Mouse (Mus musculus): Measurements from ENCODE around the gene Myadm. TPM values are rescaled to one million over a fixed set of nuclear protein-coding genes. Genes with fewer than 3 reads are reported as not detected.
A peak's percentile ranks its signal among the peaks of the same experiment; 100 is the strongest.
"Not testable (repeated sequence)": the region's sequence is repeated elsewhere in the genome, so short reads cannot be mapped to it uniquely, and the experiment has no call there.

Gene Myadm
- total RNA-seq (2014; fragmentation: Nextera tagmentation) = 14.0 TPM in 2 replicates
- 3.2 and 3.7 TPM in 2 replicates for total RNA-seq (2017)

DNA sequence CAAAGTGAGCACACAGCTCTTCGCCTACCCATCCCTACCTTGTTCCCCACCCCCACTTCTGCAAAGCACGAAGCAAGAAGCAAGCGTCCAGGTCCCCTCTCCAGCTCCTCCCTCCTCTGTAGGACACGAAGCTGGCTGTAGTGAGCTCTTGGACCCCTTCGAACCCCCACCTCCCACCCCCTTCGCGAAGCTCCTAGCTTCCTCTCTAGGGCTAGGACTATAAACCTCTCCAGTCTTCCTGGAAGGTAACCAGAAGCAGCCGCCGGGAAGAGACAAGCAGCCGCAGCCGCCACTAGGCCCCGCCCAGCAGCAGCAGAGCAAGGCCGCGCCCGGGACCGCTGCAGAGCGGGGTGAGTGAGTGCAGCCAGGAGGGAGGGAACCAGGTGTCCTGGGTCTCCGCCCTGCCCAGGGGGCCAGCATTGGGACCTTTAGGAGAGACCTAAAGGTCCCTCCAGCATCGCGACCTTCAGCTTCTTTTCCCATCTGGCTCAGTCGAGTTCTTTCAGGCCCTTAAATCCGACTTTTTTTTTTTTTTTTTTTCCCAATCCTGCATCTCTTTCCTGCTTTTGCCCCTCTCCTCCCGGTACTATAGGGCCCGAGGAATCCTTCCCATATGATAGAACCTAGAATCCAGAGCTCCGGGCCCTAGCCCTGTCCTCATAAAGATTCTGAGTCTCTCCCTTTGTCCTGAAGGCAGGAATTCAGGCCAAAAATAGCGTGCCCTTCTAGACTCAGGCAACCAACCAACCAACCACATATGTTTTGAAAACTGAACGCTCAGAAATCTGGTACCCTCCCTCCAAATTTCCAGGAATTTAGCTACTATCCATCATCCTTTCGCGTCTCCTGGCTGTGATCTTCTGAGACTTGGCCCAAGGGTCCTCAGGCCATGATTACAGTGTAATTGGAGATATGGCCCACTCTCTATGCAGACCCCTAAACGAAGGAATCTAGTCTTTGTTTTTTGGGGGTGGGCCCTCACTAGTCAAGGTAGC, at the start of gene Myadm, which contains the start of gene Prkcg:
Gene Myadm, plus strand, starts transcription at position 105 of the 995 bp plus-strand sequence.
Gene Prkcg, plus strand, starts transcription at position 204 of the 995 bp plus-strand sequence.
- peak; percentile 44 for ATAC-seq (replicated peaks; ENCODE audit: poor library complexity, severe bottlenecking)

DNA sequence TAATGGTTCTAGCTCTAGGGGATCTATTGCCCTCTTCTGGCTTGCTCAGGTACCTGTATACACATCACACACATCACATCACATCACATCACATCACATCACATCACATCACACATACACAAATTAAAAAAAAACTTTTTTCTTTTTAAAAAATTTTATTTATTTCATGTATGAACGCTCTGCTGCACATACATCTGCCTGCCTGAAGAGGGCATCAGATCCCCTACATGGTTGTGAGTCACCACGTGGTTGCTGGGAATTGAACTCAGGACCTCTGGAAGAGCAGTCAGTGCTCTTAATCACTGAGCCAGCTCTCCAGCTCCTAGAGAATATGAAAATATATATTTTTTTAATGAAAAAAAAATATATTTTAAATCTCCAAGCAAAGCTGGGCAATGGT, 49.7 kb upstream of the Myadm start:
- no peak for ATAC-seq (replicated peaks; ENCODE audit: poor library complexity, severe bottlenecking)

DNA sequence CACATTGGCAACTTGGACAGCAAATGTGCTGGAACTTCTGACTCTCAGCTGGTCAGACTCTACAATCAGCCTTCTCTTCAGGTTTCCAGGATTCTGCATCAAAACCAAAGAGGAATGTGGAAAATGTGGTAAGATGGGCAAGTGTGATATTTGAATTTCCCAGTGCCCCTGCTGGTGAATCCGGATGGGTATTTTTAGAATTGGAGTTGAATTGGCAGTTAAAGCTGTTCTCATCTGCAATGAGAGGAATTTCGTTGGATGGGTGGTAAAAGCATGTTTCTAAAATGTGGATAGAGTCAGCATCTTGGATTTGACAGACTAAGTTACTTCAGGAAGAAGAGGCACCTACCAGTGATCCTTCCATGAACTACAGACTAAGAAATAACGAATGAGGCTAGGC, 28.2 kb upstream of the Myadm start:
- ATAC-seq (replicated peaks; ENCODE audit: poor library complexity, severe bottlenecking) = no peak

DNA sequence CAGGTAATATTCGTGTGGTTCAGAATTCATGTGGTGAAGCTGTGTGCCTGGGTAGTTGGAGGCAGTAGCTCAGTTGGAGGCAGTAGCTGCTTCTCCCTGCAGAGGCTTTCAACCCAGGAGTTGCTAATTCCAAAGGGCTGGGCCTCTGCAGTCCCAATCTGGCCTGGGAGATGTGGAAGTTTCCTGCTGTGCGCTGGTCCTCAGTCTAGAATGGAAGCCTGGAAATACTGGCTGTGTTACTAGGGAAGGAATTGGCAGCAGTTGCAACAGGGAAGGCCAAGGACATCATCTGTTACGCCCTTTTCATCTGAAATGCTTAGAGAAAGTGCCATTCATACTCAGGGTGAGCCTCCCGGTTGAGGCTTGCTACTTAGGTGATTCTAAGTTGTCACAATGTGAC, 27.4 kb upstream of the Myadm start:
- no peak for ATAC-seq (replicated peaks; ENCODE audit: poor library complexity, severe bottlenecking)

DNA sequence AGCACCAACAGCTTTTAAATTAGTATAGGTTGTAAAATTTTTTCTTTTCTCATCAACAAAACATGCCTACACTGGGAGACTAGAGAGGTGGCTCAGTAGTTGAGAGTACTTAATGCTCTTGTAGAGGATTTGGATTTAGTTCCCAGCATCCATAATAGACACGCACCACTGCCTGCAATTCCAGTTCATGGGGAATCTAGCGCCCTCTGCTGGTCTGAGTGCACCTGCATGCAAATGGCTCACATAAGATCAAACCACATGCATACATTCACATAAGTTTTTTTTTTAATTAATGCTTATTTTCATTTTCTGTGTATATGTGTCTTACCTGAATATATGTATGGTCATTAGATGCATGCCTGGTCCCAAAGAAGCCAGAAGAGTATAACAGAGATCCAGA, 26.1 kb upstream of the Myadm start:
- peak; percentile 56; the same call in 1 of the 2 replicates for ATAC-seq (replicated peaks; ENCODE audit: poor library complexity, severe bottlenecking)

DNA sequence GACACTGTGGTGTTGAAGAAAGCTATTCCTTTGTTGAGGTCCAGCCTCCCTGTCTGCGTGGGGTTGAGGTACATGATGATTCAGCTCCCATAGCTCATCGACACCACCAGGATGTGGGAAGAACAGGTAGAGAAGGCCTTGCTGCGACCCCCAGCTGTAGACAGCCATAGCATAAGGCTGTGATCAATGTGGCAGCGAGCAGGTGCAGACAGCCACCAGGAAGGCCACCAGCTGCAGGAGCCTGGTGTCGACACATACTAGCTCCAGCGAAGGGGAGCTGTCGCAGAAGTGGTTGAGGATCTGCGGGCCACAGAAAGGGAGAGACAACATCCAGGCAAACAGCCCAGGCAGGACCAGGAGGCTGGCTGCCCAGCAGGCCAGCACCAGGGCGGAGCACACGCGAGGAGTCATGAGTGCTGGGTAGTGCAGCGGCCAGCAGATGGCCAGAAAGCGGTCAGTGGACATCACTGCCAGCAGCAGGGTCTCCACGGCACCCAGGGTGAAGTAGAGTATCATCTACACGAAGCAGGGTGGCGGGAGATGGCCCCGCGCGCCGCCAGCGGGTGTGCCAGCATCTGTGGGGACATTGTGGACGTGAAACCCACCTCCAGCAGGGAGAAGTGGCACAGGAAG, 24.4 kb upstream of the Myadm start:
- ATAC-seq (replicated peaks; ENCODE audit: poor library complexity, severe bottlenecking) = no peak; the same call in 1 of the 2 replicates

DNA sequence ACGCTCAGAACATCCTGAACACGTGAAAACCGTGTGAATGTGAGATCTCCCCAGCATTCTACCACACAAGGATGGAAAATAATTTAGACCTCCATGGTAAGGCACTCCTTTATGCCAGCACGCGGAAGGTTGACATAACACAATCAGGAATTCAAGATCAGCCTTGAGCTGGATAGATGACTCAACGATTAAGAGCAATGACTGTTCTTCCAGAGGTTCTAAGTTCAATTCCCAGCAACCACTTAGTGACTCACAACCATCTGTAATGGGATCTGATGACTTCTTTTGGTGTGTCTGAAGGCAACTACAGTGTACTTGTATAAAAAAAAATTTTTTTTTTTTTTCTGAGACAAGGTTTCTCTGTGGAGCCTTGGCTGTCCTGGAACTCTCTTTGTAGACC, 23.6 kb upstream of the Myadm start:
- no peak for ATAC-seq (replicated peaks; ENCODE audit: poor library complexity, severe bottlenecking)

DNA sequence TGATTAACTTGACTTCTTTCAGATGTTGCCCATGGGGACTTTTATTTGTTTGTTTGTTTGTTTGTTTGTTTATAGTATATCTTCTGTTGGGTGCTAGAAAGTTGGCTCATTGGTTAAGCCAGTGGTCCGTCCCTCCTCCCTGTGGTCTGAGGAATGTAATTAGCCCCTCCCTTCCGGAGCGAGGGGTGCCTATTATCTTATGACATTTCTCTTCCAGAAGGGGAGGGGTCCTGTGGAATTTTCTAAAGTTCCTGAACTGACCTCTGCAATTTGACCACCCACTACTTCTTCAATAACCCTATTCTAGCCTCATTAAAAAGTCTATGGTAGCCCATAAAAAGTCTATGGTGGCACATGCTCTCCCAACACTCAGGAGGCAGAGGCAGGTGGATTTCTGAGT, 21.6 kb upstream of the Myadm start:
- ATAC-seq (replicated peaks; ENCODE audit: poor library complexity, severe bottlenecking) = no peak

DNA sequence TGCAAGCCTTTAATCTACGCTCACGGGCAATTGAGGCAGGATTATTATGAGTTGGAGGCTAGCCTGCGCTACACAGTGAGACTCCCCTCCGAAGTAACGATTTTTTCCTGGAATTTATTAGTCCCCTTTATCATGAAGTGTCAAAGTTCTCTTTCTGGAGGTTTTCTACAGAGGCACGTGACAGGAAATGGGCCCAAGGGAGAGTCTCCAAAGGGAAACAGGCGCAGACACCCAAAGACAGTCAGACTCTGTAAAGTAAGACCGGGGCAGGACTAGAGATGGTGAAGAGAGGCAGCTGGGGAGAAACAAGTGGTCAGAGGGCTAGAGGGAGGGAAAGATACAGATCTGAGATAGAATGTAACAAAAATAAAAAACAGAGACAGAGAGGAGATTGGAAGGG, 21.0 kb upstream of the Myadm start:
- no peak for ATAC-seq (replicated peaks; ENCODE audit: poor library complexity, severe bottlenecking)

DNA sequence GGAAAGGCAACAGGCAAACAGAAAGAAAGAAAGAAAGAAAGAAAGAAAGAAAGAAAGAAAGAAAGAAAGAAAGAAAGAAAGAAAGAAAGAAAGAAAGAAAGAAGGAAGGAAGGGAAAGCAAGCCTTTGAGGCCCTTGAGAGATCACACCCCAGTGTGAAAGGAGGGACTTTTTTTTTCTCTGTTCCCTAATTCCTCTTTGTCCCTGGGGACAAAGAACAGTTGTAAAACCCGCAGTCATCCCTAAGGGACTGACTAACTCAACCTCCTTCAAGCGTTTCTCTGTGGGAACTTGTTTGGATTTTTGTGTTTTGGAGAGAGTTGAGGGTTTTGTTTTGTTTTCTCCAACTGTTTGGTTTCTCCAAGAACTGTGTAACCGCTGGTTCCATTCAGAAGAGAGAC, 20.6 kb upstream of the Myadm start:
- ATAC-seq (replicated peaks; ENCODE audit: poor library complexity, severe bottlenecking) = no peak

DNA sequence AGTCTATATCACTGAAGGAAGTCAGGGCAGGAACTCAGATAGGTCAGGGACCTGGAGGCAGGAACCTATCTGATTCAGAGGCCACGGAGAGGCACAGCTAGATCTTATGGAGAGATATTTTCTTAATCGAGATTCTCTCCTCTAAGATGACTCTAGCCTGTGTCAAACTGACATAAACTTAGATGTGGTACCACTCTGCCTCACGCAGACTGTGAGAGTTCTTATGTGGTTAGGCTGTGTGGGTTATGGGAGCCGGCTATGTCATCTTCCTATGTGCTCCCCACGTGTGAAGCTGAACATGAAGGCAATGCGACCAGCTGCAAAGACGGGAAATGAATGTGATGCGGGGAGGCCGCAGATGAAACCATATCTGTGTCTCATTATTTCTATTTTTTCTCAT, 16.7 kb upstream of the Myadm start:
- ATAC-seq (replicated peaks; ENCODE audit: poor library complexity, severe bottlenecking) = no peak

DNA sequence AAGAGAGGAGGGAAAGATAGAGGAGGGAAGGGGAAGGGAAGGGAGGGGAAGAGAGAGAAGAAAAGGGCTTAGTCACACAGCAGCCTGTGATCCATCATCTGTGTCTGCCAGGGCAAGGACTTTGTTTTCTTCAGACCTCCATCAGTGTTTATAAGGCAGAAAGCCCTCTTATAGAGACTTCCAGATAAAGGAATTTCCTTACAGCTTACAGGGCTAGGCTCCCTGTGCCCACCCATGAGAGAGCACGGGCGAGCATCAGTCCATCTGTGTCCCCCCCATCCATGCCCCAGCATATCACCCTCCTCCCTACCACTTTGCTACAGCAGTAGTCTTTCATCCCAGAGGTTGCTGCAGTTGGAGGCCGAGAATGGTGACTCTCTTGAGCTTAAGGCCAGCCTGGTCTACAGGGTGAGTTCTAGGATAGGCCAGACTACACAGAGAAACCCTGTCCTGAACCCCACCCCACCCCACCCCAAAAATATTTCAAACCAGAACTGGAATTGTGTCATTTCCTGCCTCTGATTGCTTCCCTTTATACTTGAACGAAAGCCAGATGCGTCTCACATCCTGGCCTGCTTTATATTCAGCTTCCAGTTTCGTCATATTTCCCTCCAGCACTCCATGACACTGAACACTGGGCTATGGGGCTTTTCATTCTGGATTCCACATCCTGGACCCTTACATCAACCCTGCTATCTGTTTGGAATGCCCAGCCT, 13.3 kb upstream of the Myadm start:
- ATAC-seq (replicated peaks; ENCODE audit: poor library complexity, severe bottlenecking) = peak; percentile 92

DNA sequence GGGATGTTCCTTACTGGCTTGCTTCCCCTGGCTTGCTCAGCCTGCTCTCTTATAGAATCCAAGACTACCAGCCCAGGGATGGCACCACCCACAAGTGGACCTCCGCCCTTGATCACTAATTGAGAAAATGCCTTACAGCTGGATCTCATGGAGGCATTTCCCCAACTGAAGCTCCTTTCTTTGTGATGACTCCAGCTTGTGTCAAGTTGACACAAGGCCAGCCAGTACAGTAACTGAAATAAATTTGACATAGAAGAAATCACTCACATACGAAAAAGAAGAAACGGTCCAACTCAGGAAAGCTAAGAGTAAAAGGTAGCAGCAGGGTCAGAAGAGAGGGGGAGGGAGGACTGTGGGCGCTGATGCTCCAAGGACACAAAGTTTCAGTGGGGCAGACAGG, 12.1 kb upstream of the Myadm start:
- ATAC-seq (replicated peaks; ENCODE audit: poor library complexity, severe bottlenecking) = not testable (repeated sequence)

DNA sequence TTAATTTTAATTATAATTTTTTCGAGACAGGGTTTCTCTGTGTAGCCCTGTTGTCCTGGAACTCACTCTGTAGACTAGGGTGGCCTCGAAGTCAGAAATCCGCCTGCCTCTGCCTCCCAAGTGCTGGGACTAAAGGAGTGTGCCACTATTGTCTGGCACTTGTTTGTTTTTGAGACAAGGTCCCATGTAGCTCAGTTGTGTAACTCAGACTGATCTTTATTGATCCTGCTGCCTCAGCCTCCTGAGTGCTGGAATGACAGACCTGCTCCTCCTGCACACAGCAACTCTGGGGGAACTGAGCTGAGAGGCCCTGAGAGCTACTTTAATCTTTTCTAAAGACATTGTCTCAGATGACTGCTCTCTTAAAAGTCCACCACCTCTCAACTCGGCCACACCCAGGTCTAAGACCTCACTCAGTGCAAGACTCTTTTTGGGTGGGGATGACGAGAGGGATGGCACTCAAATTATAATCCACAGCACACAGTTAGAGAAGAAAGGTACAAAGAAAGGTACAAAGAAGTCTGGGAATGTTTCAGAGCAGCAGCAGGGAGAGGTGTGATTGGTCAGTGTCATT, 8.7 kb upstream of the Myadm start:
- ATAC-seq (replicated peaks; ENCODE audit: poor library complexity, severe bottlenecking) = no peak

DNA sequence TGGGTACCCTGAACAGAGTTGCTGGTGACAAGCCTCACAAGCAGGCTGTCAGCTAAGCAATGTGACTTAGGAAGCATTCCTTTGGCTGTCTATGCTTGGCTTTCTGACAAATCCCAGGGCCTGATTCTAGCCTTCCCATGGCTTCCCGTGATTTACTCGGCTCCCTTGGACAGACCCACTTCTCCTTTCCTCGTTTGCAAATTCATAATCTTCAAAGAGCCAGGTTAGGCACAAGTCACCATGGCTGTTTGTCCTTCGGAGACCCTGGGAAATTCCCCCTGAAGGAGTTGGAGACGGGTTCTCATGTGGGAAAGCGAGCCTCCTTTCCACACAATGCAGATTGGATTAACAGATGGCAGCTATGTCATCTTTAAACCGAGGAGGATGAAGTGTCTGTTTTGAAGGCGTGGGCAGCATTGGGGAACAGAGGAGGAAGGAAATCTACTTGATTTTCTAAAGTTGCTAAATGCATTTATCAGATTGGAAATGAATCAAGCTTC, 8.2 kb upstream of the Myadm start:
- peak; percentile 33; the same call in 1 of the 2 replicates for ATAC-seq (replicated peaks; ENCODE audit: poor library complexity, severe bottlenecking)

DNA sequence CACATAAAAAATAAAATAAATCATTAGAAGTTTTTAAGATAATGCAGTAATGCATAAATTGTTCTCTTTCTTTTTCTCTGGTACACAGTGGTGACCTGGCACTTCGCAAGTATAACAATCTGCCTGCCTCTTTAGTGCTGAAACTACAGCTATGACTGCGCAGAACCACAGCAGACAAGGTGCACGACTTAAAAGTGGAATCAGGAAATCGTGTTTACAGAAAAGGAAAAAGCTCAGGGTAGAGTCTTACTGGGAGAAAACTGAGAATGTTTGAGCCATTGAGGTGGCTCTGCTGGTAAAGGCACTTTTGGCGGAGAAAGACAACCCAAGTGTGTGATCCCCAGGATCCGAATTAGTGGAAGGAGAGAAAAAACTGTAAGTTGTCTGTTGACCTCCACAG, 7.1 kb upstream of the Myadm start:
- no peak for ATAC-seq (replicated peaks; ENCODE audit: poor library complexity, severe bottlenecking)

DNA sequence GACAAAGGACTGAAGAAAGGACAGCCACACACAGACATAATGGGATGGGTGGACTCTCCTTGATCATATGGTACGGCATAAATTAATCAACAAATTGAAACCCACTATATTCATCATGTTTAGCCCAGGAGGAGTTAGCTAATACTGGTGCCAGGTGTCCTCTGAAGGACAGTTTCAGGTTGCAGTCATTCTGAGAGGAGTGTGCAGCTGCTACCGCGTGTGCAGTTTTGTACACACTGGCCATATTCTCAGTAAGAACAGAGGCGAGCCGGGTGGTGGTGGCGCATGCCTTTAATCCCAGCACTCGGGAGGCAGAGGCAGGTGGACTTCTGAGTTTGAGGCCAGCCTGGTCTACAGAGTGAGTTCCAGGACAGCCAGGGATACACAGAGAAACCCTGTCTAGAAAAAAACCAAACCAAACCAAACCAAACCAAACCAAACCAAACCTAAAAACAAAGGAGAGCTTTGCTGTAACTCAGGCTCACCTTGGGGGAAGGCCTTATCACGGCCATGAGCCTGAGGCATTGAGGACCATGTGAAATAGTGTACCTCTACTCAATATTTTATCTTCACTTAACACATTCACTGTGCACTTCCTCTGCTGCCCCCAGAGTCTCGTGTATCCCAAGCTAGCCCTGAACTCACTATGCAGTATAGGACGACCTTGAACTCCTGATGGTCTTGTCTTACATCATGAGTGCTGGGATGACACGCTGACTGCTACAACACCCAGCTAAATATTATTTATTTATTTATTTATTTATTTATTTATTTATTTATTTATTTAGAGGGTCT, 5.6 kb upstream of the Myadm start:
- ATAC-seq (replicated peaks; ENCODE audit: poor library complexity, severe bottlenecking) = no peak

DNA sequence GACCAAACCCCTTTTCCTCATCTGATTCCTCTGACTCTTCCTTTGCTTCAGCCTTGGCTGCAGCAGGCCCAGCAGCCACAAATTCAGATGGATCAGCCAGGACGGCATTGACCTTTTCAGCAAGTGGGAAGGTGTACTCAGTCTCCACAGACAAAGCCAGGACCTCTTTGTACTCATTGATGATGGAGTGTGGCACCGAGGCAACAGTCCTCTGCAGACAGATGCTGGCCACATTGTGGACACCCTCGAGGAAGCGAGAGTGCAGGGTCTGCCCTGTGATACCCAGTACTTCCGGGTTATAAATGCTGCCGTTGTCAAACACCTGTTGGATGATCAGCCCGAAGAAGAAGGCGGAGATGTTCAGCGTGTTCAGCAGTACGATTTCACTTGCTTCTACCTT, 4.3 kb upstream of the Myadm start:
- ATAC-seq (replicated peaks; ENCODE audit: poor library complexity, severe bottlenecking) = no peak

DNA sequence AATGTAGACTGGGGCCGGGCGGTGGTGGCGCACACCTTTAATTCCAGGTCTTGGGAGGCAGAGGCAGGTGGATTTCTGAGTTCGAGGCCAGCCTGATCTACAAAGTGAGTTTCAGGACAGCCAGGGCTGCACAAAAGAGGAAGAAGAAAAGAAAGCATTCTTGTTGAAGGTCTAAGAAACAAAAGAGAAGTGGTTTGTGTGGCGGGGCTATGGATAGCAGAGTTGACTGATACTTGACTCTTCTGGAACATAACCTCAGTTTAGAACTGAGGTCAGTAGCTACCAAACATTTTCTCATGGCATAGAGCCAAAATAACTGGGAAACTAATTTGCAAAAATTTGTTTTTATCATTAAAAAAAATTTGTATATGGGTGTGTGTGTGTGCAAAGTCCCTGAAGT, 2.8 kb upstream of the Myadm start:
- peak; percentile 43 for ATAC-seq (replicated peaks; ENCODE audit: poor library complexity, severe bottlenecking)

All from granulocyte monocyte progenitor cell, adult 5-6 weeks (primary cell).